Mouse (Mus musculus) heart, embryonic 13.5 days (tissue): Measurements from ENCODE around the gene Vmn2r9. TPM values are rescaled to one million over a fixed set of nuclear protein-coding genes. Genes with fewer than 3 reads are reported as not detected.
"Not testable (repeated sequence)": the region's sequence is repeated elsewhere in the genome, so short reads cannot be mapped to it uniquely, and the experiment has no call there.

Experiments used
- ATAC-seq: fragments of 200-750 bp; cut with Nextera tagmentation; 2 replicates; pipeline ENCODE4 v1.8.0; 2017; ENCODE audit warnings: moderate TSS enrichment; ENCODE audit not compliant: insufficient number of reproducible peaks, low FRiP score, low TSS enrichment; ENCODE audit errors: extremely low read depth
- H3K27ac ChIP-seq: fragments of 300-500 bp; sonication (generic); replicated peaks from 2 replicates; pipeline ENCODE4 v1.5.1; 2015; ENCODE audit warnings: moderate library complexity, mild to moderate bottlenecking, inconsistent platforms
- H3K27me3 ChIP-seq: fragments of 300-500 bp; sonication (generic); replicated peaks from 2 replicates; pipeline ENCODE4 v1.6.1; 2015; ENCODE audit warnings: mild to moderate bottlenecking, inconsistent platforms
- H3K36me3 ChIP-seq: fragments of 300-500 bp; sonication (generic); 2 replicates; pipeline ENCODE4 v1.6.1; 2015; ENCODE audit warnings: mild to moderate bottlenecking, inconsistent platforms
- H3K4me1 ChIP-seq: fragments of 300-500 bp; sonication (generic); 2 replicates; pipeline ENCODE4 v1.6.1; 2015; ENCODE audit warnings: inconsistent platforms
- H3K4me2 ChIP-seq: fragments of 300-500 bp; sonication (generic); 2 replicates; pipeline ENCODE4 v1.6.1; 2015; ENCODE audit warnings: inconsistent platforms, mild to moderate bottlenecking, moderate library complexity
- H3K4me3 ChIP-seq: fragments of 300-500 bp; sonication (generic); 2 replicates; pipeline ENCODE4 v1.5.1; 2015; ENCODE audit warnings: moderate library complexity, mild to moderate bottlenecking, inconsistent platforms
- H3K9ac ChIP-seq: fragments of 300-500 bp; sonication (generic); 2 replicates; pipeline ENCODE4 v1.6.1; 2015; ENCODE audit warnings: inconsistent platforms, mild to moderate bottlenecking, moderate library complexity
- H3K9me3 ChIP-seq: fragments of 300-500 bp; sonication (generic); 2 replicates; pipeline ENCODE4 v1.6.1; 2016; ENCODE audit warnings: inconsistent platforms
- WGBS: fragments of 180-500 bp; shearing (Covaris S2); methylation state at CpG from one replicate; pipeline ENCODE4 v1.1.7; 2015; ENCODE audit warnings: mixed read lengths; 5-methylcytosine and 5-hydroxymethylcytosine counted together
- polyA plus RNA-seq: library from polyadenylated mRNA; unstranded; fragments of >200 nt; fragmentation: Nextera tagmentation; extraction: Ambion mirVana; gene quantifications from 2 replicates; pipeline ENCODE4 v1.2.1, GENCODE M21; 2015

Vmn2r9 gene
- polyA plus RNA-seq = not detected in 2 replicates

GRCm38 (mm10) chr5:108852501-108852900 is at the start of gene Vmn2r9:
TSS of gene Vmn2r9 (minus strand) at chr5:108852601.
- H3K4me2 ChIP-seq, H3K27ac ChIP-seq, H3K27me3 ChIP-seq, ATAC-seq, H3K9me3 ChIP-seq, H3K9ac ChIP-seq, H3K4me1 ChIP-seq, H3K4me3 ChIP-seq, H3K36me3 ChIP-seq: not testable (repeated sequence)
- 61% methylated on average over 1 of the region's 1 CpGs for WGBS

- not testable (repeated sequence) for H3K27me3 ChIP-seq, H3K36me3 ChIP-seq, H3K27ac ChIP-seq, H3K9me3 ChIP-seq, H3K4me1 ChIP-seq, H3K4me3 ChIP-seq, ATAC-seq, H3K4me2 ChIP-seq, H3K9ac ChIP-seq
- WGBS = 8% methylated on average over 1 of the region's 1 CpGs
Observed at GRCm38 (mm10) chr5:108866746-108867145, 14.3 kb upstream of the Vmn2r9 start.

GRCm38 (mm10) chr5:108849466-108849865 is 2.9 kb downstream of the Vmn2r9 start:
- H3K4me2 ChIP-seq = no peak overlapping the region
- no peaks in the 10 kb centered on the region for H3K36me3 ChIP-seq
- WGBS = 19% methylated on average over 1 of the region's 1 CpGs
- H3K9ac ChIP-seq = no peak overlapping the region
- H3K27ac ChIP-seq = no peak overlapping the region
- H3K4me1 ChIP-seq = no peaks in the 10 kb centered on the region
- H3K9me3 ChIP-seq = no peaks in the 10 kb centered on the region
- ATAC-seq = no peak
- H3K27me3 ChIP-seq = no peaks in the 10 kb centered on the region
- H3K4me3 ChIP-seq = no peak overlapping the region

- Histone ChIP-seq H3K36me3 (no peaks in the 10 kb centered on the region), H3K27me3 (no peaks in the 10 kb centered on the region), H3K4me2 (no peak overlapping the region), H3K9ac (no peak overlapping the region), H3K9me3 (no peaks in the 10 kb centered on the region), H3K4me3 (no peak overlapping the region), H3K4me1 (no peaks in the 10 kb centered on the region), H3K27ac (no peak overlapping the region)
- ATAC-seq = no peak
- 60% methylated on average over 1 of the region's 1 CpGs for WGBS
Observed at GRCm38 (mm10) chr5:108836156-108836555, 16.2 kb downstream of the Vmn2r9 start.

GRCm38 (mm10) chr5:108823276-108823675 is 29.1 kb downstream of the Vmn2r9 start:
- no peak for ATAC-seq
- H3K27me3 ChIP-seq = no peaks in the 10 kb centered on the region
- 55% methylated on average over 2 of the region's 2 CpGs for WGBS

GRCm38 (mm10) chr5:108808750-108809149 is 43.7 kb downstream of the Vmn2r9 start, which contains the start of gene Vmn2r8:
TSS of gene Vmn2r8 (minus strand) at chr5:108808850.
- not testable (repeated sequence) for H3K36me3 ChIP-seq, H3K27ac ChIP-seq, ATAC-seq

More at GRCm38 (mm10) chr5:108823276-108823675, 29.1 kb downstream of the Vmn2r9 start:
- Histone ChIP-seq H3K9me3 (no peaks in the 10 kb centered on the region), H3K27ac (no peak overlapping the region), H3K9ac (no peak overlapping the region), H3K36me3 (no peaks in the 10 kb centered on the region), H3K4me1 (no peaks in the 10 kb centered on the region), H3K4me3 (no peak overlapping the region), H3K4me2 (no peak overlapping the region)

GRCm38 (mm10) chr5:108803646-108804045 is 48.8 kb downstream of the Vmn2r9 start:
- no peak overlapping the region for H3K4me3 ChIP-seq
- no peak overlapping the region for H3K4me2 ChIP-seq
- ATAC-seq = no peak
- H3K9me3 ChIP-seq = no peaks in the 10 kb centered on the region
- no peak overlapping the region for H3K9ac ChIP-seq
- 43% methylated on average over 1 of the region's 1 CpGs for WGBS
- H3K4me1 ChIP-seq = no peaks in the 10 kb centered on the region
- no peaks in the 10 kb centered on the region for H3K36me3 ChIP-seq
- no peaks in the 10 kb centered on the region for H3K27me3 ChIP-seq
- H3K27ac ChIP-seq = no peak overlapping the region

More at GRCm38 (mm10) chr5:108808750-108809149, 43.7 kb downstream of the Vmn2r9 start, which contains the start of gene Vmn2r8:
- not testable (repeated sequence) for H3K9ac ChIP-seq, H3K9me3 ChIP-seq, H3K4me3 ChIP-seq, H3K27me3 ChIP-seq, H3K4me1 ChIP-seq, H3K4me2 ChIP-seq
- 61% methylated on average over 2 of the region's 2 CpGs for WGBS

GRCm38 (mm10) chr5:108795263-108795662 is 57.1 kb downstream of the Vmn2r9 start, which contains the start of gene Tmed11:
TSS of gene Tmed11 (minus strand) at chr5:108795363.
- not testable (repeated sequence) for H3K4me3 ChIP-seq, ATAC-seq, H3K4me1 ChIP-seq, H3K36me3 ChIP-seq, H3K4me2 ChIP-seq, H3K9me3 ChIP-seq, H3K27me3 ChIP-seq, H3K9ac ChIP-seq, H3K27ac ChIP-seq
- WGBS = 58% methylated on average over 2 of the region's 2 CpGs

GRCm38 (mm10) chr5:108790385-108790784 is 62.0 kb downstream of the Vmn2r9 start:
- not testable (repeated sequence) for H3K36me3 ChIP-seq, H3K9ac ChIP-seq, H3K4me1 ChIP-seq, H3K4me2 ChIP-seq, H3K9me3 ChIP-seq, H3K27ac ChIP-seq, ATAC-seq, H3K4me3 ChIP-seq, H3K27me3 ChIP-seq
- 40% methylated on average over 1 of the region's 1 CpGs for WGBS

Other genes starting within 250 kb of the Vmn2r9 start
- 28.9 and 31.5 TPM in 2 replicates for gene Gak, start 222.8 kb downstream of the Vmn2r9 start, polyA plus RNA-seq
- 17.0 and 17.9 TPM in 2 replicates for gene Tmem175, start 222.8 kb downstream of the Vmn2r9 start, polyA plus RNA-seq
- gene Idua, start 192.3 kb downstream of the Vmn2r9 start, polyA plus RNA-seq = 13.5 and 15.4 TPM in 2 replicates
- 5.9 and 6.0 TPM in 2 replicates for gene Dgkq, start 182.9 kb downstream of the Vmn2r9 start, polyA plus RNA-seq
- 0.62 and 0.99 TPM in 2 replicates for gene Slc26a1, start 177.0 kb downstream of the Vmn2r9 start, polyA plus RNA-seq
- 13.0 and 19.3 TPM in 2 replicates for gene Fgfrl1, start 160.2 kb downstream of the Vmn2r9 start, polyA plus RNA-seq
- gene Rnf212, start 77.6 kb downstream of the Vmn2r9 start, polyA plus RNA-seq = 0.29 and 0.34 TPM in 2 replicates
- not detected in 2 replicates for gene Tmed11, start 57.2 kb downstream of the Vmn2r9 start, polyA plus RNA-seq
- not detected in 2 replicates for gene Vmn2r8, start 43.8 kb downstream of the Vmn2r9 start, polyA plus RNA-seq
- not detected in 2 replicates for gene Vmn2r10, start 153.9 kb upstream of the Vmn2r9 start, polyA plus RNA-seq
- not detected in 2 replicates for gene Vmn2r11, start 207.0 kb upstream of the Vmn2r9 start, polyA plus RNA-seq
- not detected in 2 replicates for gene Vmn2r12, start 245.3 kb upstream of the Vmn2r9 start, polyA plus RNA-seq